Mouse (Mus musculus) naive thymus-derived CD4-positive, alpha-beta T cell, adult 2 months (primary cell): ENCODE data around the gene Rad1.
"Not testable (repeated sequence)": the region's sequence is repeated elsewhere in the genome, so short reads cannot be mapped to it uniquely, and the experiment has no call there.

Source experiments
- DNase-seq: peaks from one replicate; pipeline ENCODE4 v3.0.0-alpha.2; 2011; ENCODE audit warnings: low read depth

Gene Rad1

GRCm38 (mm10) chr15:10485484-10486364 is at the start of gene Rad1, which contains the start of gene Brix1:
Gene Rad1, plus strand, starts transcription at chr15:10486018.
Gene Brix1, minus strand, starts transcription at chr15:10485947.
- peak; percentile 96 for DNase-seq

- DNase-seq = no peak
Measured at GRCm38 (mm10) chr15:10436893-10437292, 48.9 kb upstream of the Rad1 start.

- DNase-seq = no peak
Measured at GRCm38 (mm10) chr15:10439963-10440362, 45.9 kb upstream of the Rad1 start.

GRCm38 (mm10) chr15:10441493-10441892 is 44.3 kb upstream of the Rad1 start:
- DNase-seq = no peak

GRCm38 (mm10) chr15:10442275-10442674 is 43.5 kb upstream of the Rad1 start:
- DNase-seq = no peak

- no peak for DNase-seq
Measured at GRCm38 (mm10) chr15:10447102-10447501, 38.7 kb upstream of the Rad1 start.

GRCm38 (mm10) chr15:10460986-10461385 is 24.8 kb upstream of the Rad1 start:
- DNase-seq = no peak

- DNase-seq = no peak
Measured at GRCm38 (mm10) chr15:10463555-10463954, 22.3 kb upstream of the Rad1 start.

- DNase-seq = no peak
Measured at GRCm38 (mm10) chr15:10464678-10465077, 21.1 kb upstream of the Rad1 start.

GRCm38 (mm10) chr15:10468761-10469160 is 17.1 kb upstream of the Rad1 start:
- DNase-seq = no peak

GRCm38 (mm10) chr15:10469641-10470150 is 16.1 kb upstream of the Rad1 start:
- peak; percentile 48 for DNase-seq

GRCm38 (mm10) chr15:10470151-10470831 is 15.5 kb upstream of the Rad1 start, which contains the start of gene Dnajc21:
Gene Dnajc21, minus strand, starts transcription at chr15:10470516.
- DNase-seq = peak; percentile 89

- DNase-seq = peak; percentile 35
Measured at GRCm38 (mm10) chr15:10470941-10471340, 14.9 kb upstream of the Rad1 start.

GRCm38 (mm10) chr15:10486365-10486839 is 584 bp downstream of the Rad1 start:
- no peak for DNase-seq

- no peak for DNase-seq
Measured at GRCm38 (mm10) chr15:10487246-10487645, 1.4 kb downstream of the Rad1 start.

GRCm38 (mm10) chr15:10490101-10490500 is 4.3 kb downstream of the Rad1 start:
- no peak for DNase-seq

- no peak for DNase-seq
Measured at GRCm38 (mm10) chr15:10495944-10496343, 10.1 kb downstream of the Rad1 start.

GRCm38 (mm10) chr15:10496696-10497095 is 10.9 kb downstream of the Rad1 start:
- DNase-seq = not testable (repeated sequence)

GRCm38 (mm10) chr15:10499593-10499992 is 13.8 kb downstream of the Rad1 start:
- DNase-seq = no peak

- no peak for DNase-seq
Measured at GRCm38 (mm10) chr15:10500035-10500434, 14.2 kb downstream of the Rad1 start.

- DNase-seq = no peak
Measured at GRCm38 (mm10) chr15:10500838-10501719, 15.3 kb downstream of the Rad1 start.

GRCm38 (mm10) chr15:10506099-10506498 is 20.3 kb downstream of the Rad1 start:
- DNase-seq = no peak
